In genomic region chr7:4843604-4844244, GRCm38 (mm10) we compare ENCODE assay signal across 9 mouse cellular contexts. TPM values are rescaled to one million over a fixed set of nuclear protein-coding genes. Genes with fewer than 3 reads are reported as not detected.
DNase-seq lines count a peak whose midpoint lies in the region; ATAC-seq and TF ChIP-seq lines count a peak whose summit lies in the region.
"Had no signal": no experiment of that assay in that cellular context is flagged by ENCODE, and none has a peak within 500 bp of the region (broad histone marks: within the 10 kb centered on the region; RNA-seq: fewer than 3 reads in every experiment).

No protein-coding gene starts in this region.

- peak overlapping the region; percentile 20 for H3K4me3 ChIP-seq in gastrocnemius, adult 2 months
- peak overlapping the region; percentile 89 for H3K4me3 ChIP-seq in E14TG2a.4 (replicated peaks; ENCODE audit: low read length)
- peak overlapping the region; percentile 57 for H3K4me3 ChIP-seq in hindbrain, postnatal 0 days (ENCODE audit: low read length)
- H3K4me3 ChIP-seq in liver, embryonic 13.5 days (replicated peaks), result no peak overlapping the region
- H3K4me3 ChIP-seq in stomach, embryonic 15.5 days (replicated peaks), result peak overlapping the region; percentile 44
- H3K4me3 ChIP-seq in thymus, adult 2 months (ENCODE audit: control insufficient read depth, insufficient read depth, low read length), result no peak overlapping the region

- peak overlapping the region; percentile 63 for H3K9ac ChIP-seq in hindbrain, postnatal 0 days (replicated peaks; ENCODE audit: low read length)
- no peak overlapping the region for H3K9ac ChIP-seq in liver, embryonic 13.5 days
- H3K9ac ChIP-seq in stomach, embryonic 15.5 days, result no peak overlapping the region

- peaks cover 20% of the 10 kb centered on the region for H3K27me3 ChIP-seq in E14TG2a.4 (ENCODE audit: insufficient read depth, low read length)
- no peaks in the 10 kb centered on the region for H3K27me3 ChIP-seq in hindbrain, postnatal 0 days (ENCODE audit: insufficient read depth, low read length)
- peaks cover 94% of the 10 kb centered on the region for H3K27me3 ChIP-seq in liver, embryonic 13.5 days
- H3K27me3 ChIP-seq in stomach, embryonic 15.5 days (replicated peaks), result peaks cover 42% of the 10 kb centered on the region
- peaks cover 21% of the 10 kb centered on the region; the same call in 1 of the 2 replicates for H3K27me3 ChIP-seq in thymus, adult 2 months (ENCODE audit: control insufficient read depth, insufficient read depth, low read length)

- intact Hi-C loops in gastrocnemius, adult 2 months (cut with DNase I), result no loop called here

- H3K27ac ChIP-seq in gastrocnemius, adult 2 months, result no peak overlapping the region
- H3K27ac ChIP-seq in hindbrain, postnatal 0 days, result peak overlapping the region; percentile 77
- no peak overlapping the region for H3K27ac ChIP-seq in liver, embryonic 13.5 days
- H3K27ac ChIP-seq in stomach, embryonic 15.5 days, result no peak overlapping the region
- H3K27ac ChIP-seq in thymus, adult 2 months (ENCODE audit: control insufficient read depth, insufficient read depth, low read length), result no peak overlapping the region

- H3K36me3 ChIP-seq in E14TG2a.4 (ENCODE audit: insufficient read depth, low read length), result no peaks in the 10 kb centered on the region
- no peaks in the 10 kb centered on the region for H3K36me3 ChIP-seq in hindbrain, postnatal 0 days (ENCODE audit: insufficient read depth, low read length)
- no peaks in the 10 kb centered on the region for H3K36me3 ChIP-seq in liver, embryonic 13.5 days
- H3K36me3 ChIP-seq in stomach, embryonic 15.5 days, result no peaks in the 10 kb centered on the region
- H3K36me3 ChIP-seq in thymus, adult 2 months (ENCODE audit: control insufficient read depth, insufficient read depth, low read length), result no peaks in the 10 kb centered on the region

- H3K9me3 ChIP-seq in E14TG2a.4 (ENCODE audit: low read length), result no peaks in the 10 kb centered on the region
- no peaks in the 10 kb centered on the region for H3K9me3 ChIP-seq in hindbrain, postnatal 0 days (ENCODE audit: low read length)
- H3K9me3 ChIP-seq in liver, embryonic 13.5 days (replicated peaks), result 0 out of 2 replicates have a peak, but pooled peaks cover 5% of the 10 kb centered on the region
- H3K9me3 ChIP-seq in stomach, embryonic 15.5 days, result no peaks in the 10 kb centered on the region

- DNase-seq in gastrocnemius, adult 2 months, result no peak
- DNase-seq in gastrocnemius, adult 8-10 months (ENCODE audit: low spot score in 2 of 2), result no peak
- peak; percentile 59 for DNase-seq in embryo, embryonic 9.5 days (ENCODE audit: extremely low spot score)
- peak; percentile 90 for DNase-seq in hindbrain, postnatal 0 days (ENCODE audit: low spot score)
- DNase-seq in liver, embryonic 13.5 days, result no peak
- no peak for DNase-seq in thymus, adult 2 months

- under 1% methylated on average over 34 of the region's 34 CpGs for WGBS in hindbrain, postnatal 0 days
- 4% methylated on average over 34 of the region's 34 CpGs for WGBS in liver, embryonic 13.5 days (ENCODE audit: insufficient replicate concordance)
- WGBS in stomach, embryonic 15.5 days, result under 1% methylated on average over 34 of the region's 34 CpGs
- 6% methylated on average over 34 of the region's 34 CpGs for WGBS in thymus, adult 2 months

- peak overlapping the region; percentile 86 for H3K4me2 ChIP-seq in hindbrain, postnatal 0 days (ENCODE audit: low read depth, low read length)
- peak overlapping the region; percentile 38; the same call in 1 of the 2 replicates for H3K4me2 ChIP-seq in liver, embryonic 13.5 days
- peak overlapping the region; percentile 87 for H3K4me2 ChIP-seq in stomach, embryonic 15.5 days

- TF ChIP-seq POLR2A in thymus, adult 2 months (IDR thresholded peaks at IDR 0.05; ENCODE audit: control insufficient read depth, extremely low read depth, insufficient read depth, low read length, poor library complexity), result no peak

- ATAC-seq in hindbrain, postnatal 0 days, result peak; percentile 27
- ATAC-seq in liver, embryonic 13.5 days (ENCODE audit: low read depth), result no peak
- ATAC-seq in stomach, embryonic 15.5 days (ENCODE audit: insufficient read depth, low FRiP score, low read depth), result no peak; the same call in 1 of the 2 replicates

- TF ChIP-seq CTCF in gastrocnemius, adult 2 months (IDR thresholded peaks at IDR 0.05), result no peak
- TF ChIP-seq CTCF in E14TG2a.4 (conservative IDR thresholded peaks at IDR 0.05; ENCODE audit: low read length), result no peak
- no peak for TF ChIP-seq CTCF in hindbrain, postnatal 0 days (IDR thresholded peaks at IDR 0.05; ENCODE audit: low read depth)
- TF ChIP-seq CTCF in thymus, adult 2 months (IDR thresholded peaks at IDR 0.05; ENCODE audit: borderline replicate concordance, control insufficient read depth, extremely low read depth, insufficient read depth, low read length, poor library complexity), result no peak

- H3K4me1 ChIP-seq in E14TG2a.4 (replicated peaks; ENCODE audit: low read depth, low read length), result peaks cover 51% of the 10 kb centered on the region
- H3K4me1 ChIP-seq in hindbrain, postnatal 0 days (ENCODE audit: insufficient read depth, low read length), result 0 out of 2 replicates have a peak, but pooled peaks cover 6% of the 10 kb centered on the region
- H3K4me1 ChIP-seq in liver, embryonic 13.5 days (replicated peaks), result peaks cover 8% of the 10 kb centered on the region; the same call in 1 of the 2 replicates
- peaks cover 23% of the 10 kb centered on the region for H3K4me1 ChIP-seq in stomach, embryonic 15.5 days
- peaks cover 7% of the 10 kb centered on the region; the same call in 1 of the 2 replicates for H3K4me1 ChIP-seq in thymus, adult 2 months (replicated peaks; ENCODE audit: control insufficient read depth, insufficient read depth, low read length)

RNA-seq across cellular contexts. Expression of gene Shisa7, which starts 0.8 kb away (rescaled TPM):
- not detected for total RNA-seq in gastrocnemius, adult 2 months (2021)
- total RNA-seq in gastrocnemius, adult 8-10 months (2022), result not detected
- 46.3 and 49.3 TPM in 2 replicates for total RNA-seq in hindbrain, postnatal 0 days (2014; rRNA removed)
- 5.7 and 6.9 TPM in 2 replicates for polyA plus RNA-seq in hindbrain, postnatal 0 days (2015; fragmentation: Nextera tagmentation; extraction: Ambion mirVana)
- not detected in 2 replicates for polyA plus RNA-seq in liver, embryonic 13.5 days (2015; fragmentation: Nextera tagmentation; extraction: Ambion mirVana)
- 0.36 and 0.44 TPM in 2 replicates for polyA plus RNA-seq in stomach, embryonic 15.5 days (2015; fragmentation: Nextera tagmentation; extraction: Ambion mirVana)
- polyA plus RNA-seq in thymus, adult 2 months (2012; rRNA removed), result 0.48 and 0.74 TPM in 2 replicates
- total RNA-seq: CH12.LX had no signal

RNA-seq across cellular contexts. Expression of gene Isoc2b, which starts 26.3 kb away (rescaled TPM):
- total RNA-seq in gastrocnemius, adult 2 months (2021), result 1 to 10 TPM; 3.9 TPM
- 1 to 10 TPM; 3.5 to 5.0 (median 3.8) TPM for total RNA-seq in gastrocnemius, adult 8-10 months (2022)
- 2.2 and 3.1 TPM in 2 replicates for total RNA-seq in hindbrain, postnatal 0 days (2014; rRNA removed)
- 3.5 and 3.7 TPM in 2 replicates for polyA plus RNA-seq in hindbrain, postnatal 0 days (2015; fragmentation: Nextera tagmentation; extraction: Ambion mirVana)
- 3.1 and 3.8 TPM in 2 replicates for polyA plus RNA-seq in liver, embryonic 13.5 days (2015; fragmentation: Nextera tagmentation; extraction: Ambion mirVana)
- 12.9 and 14.4 TPM in 2 replicates for polyA plus RNA-seq in stomach, embryonic 15.5 days (2015; fragmentation: Nextera tagmentation; extraction: Ambion mirVana)
- 21.8 and 23.6 TPM in 2 replicates for polyA plus RNA-seq in thymus, adult 2 months (2012; rRNA removed)

RNA-seq across cellular contexts. Expression of gene Ube2s, which starts 31.3 kb away (rescaled TPM):
- total RNA-seq in gastrocnemius, adult 2 months (2021), result 10 to 100 TPM; 76.4 to 82.7 TPM
- total RNA-seq in gastrocnemius, adult 8-10 months (2022), result 100 to 1,000 TPM in 1 of 4 experiments, 10 to 100 TPM in 3; 92.3 to 102 (median 95.8) TPM
- total RNA-seq in hindbrain, postnatal 0 days (2014; rRNA removed), result 264 and 324 TPM in 2 replicates
- polyA plus RNA-seq in hindbrain, postnatal 0 days (2015; fragmentation: Nextera tagmentation; extraction: Ambion mirVana), result 223 and 233 TPM in 2 replicates
- polyA plus RNA-seq in liver, embryonic 13.5 days (2015; fragmentation: Nextera tagmentation; extraction: Ambion mirVana), result 282 and 292 TPM in 2 replicates
- 306 and 315 TPM in 2 replicates for polyA plus RNA-seq in stomach, embryonic 15.5 days (2015; fragmentation: Nextera tagmentation; extraction: Ambion mirVana)
- polyA plus RNA-seq in thymus, adult 2 months (2012; rRNA removed), result 970 and 1,071 TPM in 2 replicates

RNA-seq across cellular contexts. Expression of gene Isoc2a, which starts 33.2 kb away (rescaled TPM):
- 10 to 100 TPM; 26.4 to 33.5 TPM for total RNA-seq in gastrocnemius, adult 2 months (2021)
- total RNA-seq in gastrocnemius, adult 8-10 months (2022), result 10 to 100 TPM; 23.6 to 32.4 (median 28.2) TPM
- 8.3 and 12.2 TPM in 2 replicates for total RNA-seq in hindbrain, postnatal 0 days (2014; rRNA removed)
- polyA plus RNA-seq in hindbrain, postnatal 0 days (2015; fragmentation: Nextera tagmentation; extraction: Ambion mirVana), result 0.43 and 0.76 TPM in 2 replicates
- 0.45 and 0.52 TPM in 2 replicates for polyA plus RNA-seq in liver, embryonic 13.5 days (2015; fragmentation: Nextera tagmentation; extraction: Ambion mirVana)
- polyA plus RNA-seq in stomach, embryonic 15.5 days (2015; fragmentation: Nextera tagmentation; extraction: Ambion mirVana), result 1.1 and 1.3 TPM in 2 replicates
- 20.3 and 20.5 TPM in 2 replicates for polyA plus RNA-seq in thymus, adult 2 months (2012; rRNA removed)

RNA-seq across cellular contexts. Expression of gene Rpl28, which starts 51.0 kb away (rescaled TPM):
- total RNA-seq in gastrocnemius, adult 2 months (2021), result 100 to 1,000 TPM; 483 to 569 TPM
- 100 to 1,000 TPM; 347 to 558 (median 433) TPM for total RNA-seq in gastrocnemius, adult 8-10 months (2022)
- 145 and 147 TPM in 2 replicates for total RNA-seq in hindbrain, postnatal 0 days (2014; rRNA removed)
- polyA plus RNA-seq in hindbrain, postnatal 0 days (2015; fragmentation: Nextera tagmentation; extraction: Ambion mirVana), result 304 and 315 TPM in 2 replicates
- 242 and 279 TPM in 2 replicates for polyA plus RNA-seq in liver, embryonic 13.5 days (2015; fragmentation: Nextera tagmentation; extraction: Ambion mirVana)
- 309 and 356 TPM in 2 replicates for polyA plus RNA-seq in stomach, embryonic 15.5 days (2015; fragmentation: Nextera tagmentation; extraction: Ambion mirVana)
- polyA plus RNA-seq in thymus, adult 2 months (2012; rRNA removed), result 367 and 512 TPM in 2 replicates

Comparison
In these comparisons a context has a peak if more than half of its experiments do, and no peak if none do; other contexts are left out.
1. DNase-seq: peak in embryo, embryonic 9.5 days (single experiment) and hindbrain, postnatal 0 days (single experiment); none in gastrocnemius, adult 2 months (single experiment), gastrocnemius, adult 8-10 months (0 of 2), liver, embryonic 13.5 days (single experiment) and thymus, adult 2 months (single experiment).
2. H3K4me3 ChIP-seq: peak in gastrocnemius, adult 2 months (single experiment), E14TG2a.4 (single experiment), hindbrain, postnatal 0 days (single experiment) and stomach, embryonic 15.5 days (single experiment); none in liver, embryonic 13.5 days (single experiment) and thymus, adult 2 months (single experiment).
3. Peak in every context shown above with its lines, with median percentiles within 50 percentile points of each other: H3K4me2 ChIP-seq.